Mouse (Mus musculus) frontal cortex, postnatal 25 days (tissue): Measurements from ENCODE around the gene Olfr1158.
"Not testable (repeated sequence)": the region's sequence is repeated elsewhere in the genome, so short reads cannot be mapped to it uniquely, and the experiment has no call there.

Source experiments
- DNase-seq, 2 experiments: peaks; one replicate each; pipeline ENCODE4 v3.0.0; 2022; ENCODE audit warnings: low spot score in 2 of 2

The Olfr1158 gene

GRCm38 (mm10) chr2:87989813-87990212 lies at the start of gene Olfr1158:
TSS of gene Olfr1158 (plus strand) at chr2:87990113.
- no peak for DNase-seq

GRCm38 (mm10) chr2:87945037-87945436 lies 44.9 kb upstream of the Olfr1158 start, which contains the start of gene Olfr1155:
TSS of gene Olfr1155 (minus strand) at chr2:87945137.
- DNase-seq: no peak

- DNase-seq: no peak
Measured at GRCm38 (mm10) chr2:87953000-87953399, 36.9 kb upstream of the Olfr1158 start, which contains the start of gene Olfr1156. TSS of gene Olfr1156 (minus strand) at chr2:87953100.

- no peak for DNase-seq
Measured at GRCm38 (mm10) chr2:87968199-87968598, 21.7 kb upstream of the Olfr1158 start, which contains the start of gene Olfr1157. TSS of gene Olfr1157 (minus strand) at chr2:87968299.

GRCm38 (mm10) chr2:87974563-87974962 lies 15.3 kb upstream of the Olfr1158 start, which contains the start of gene Olfr74:
TSS of gene Olfr74 (minus strand) at chr2:87974663.
- DNase-seq: no peak

GRCm38 (mm10) chr2:88007515-88008318 lies 17.8 kb downstream of the Olfr1158 start, which contains the start of gene Olfr1160:
TSS of gene Olfr1160 (minus strand) at chr2:88008268.
- DNase-seq: no peak

GRCm38 (mm10) chr2:88022474-88022873 lies 32.6 kb downstream of the Olfr1158 start, which contains the start of gene Olfr1161:
TSS of gene Olfr1161 (plus strand) at chr2:88022774.
- DNase-seq: not testable (repeated sequence)

GRCm38 (mm10) chr2:88037599-88037998 lies 47.7 kb downstream of the Olfr1158 start, which contains the start of gene Olfr73:
TSS of gene Olfr73 (minus strand) at chr2:88037699.
- no peak for DNase-seq
